Mouse (Mus musculus) kidney, adult 2 months (tissue): ENCODE results near the gene Slco4a1. TPM values are rescaled to one million over a fixed set of nuclear protein-coding genes. Genes with fewer than 3 reads are reported as not detected.

Experiments used
- DNase-seq: peaks from one replicate; pipeline ENCODE4 v3.0.0; 2021
- H3K27ac ChIP-seq: fragments of 200-500 bp; 2 replicates; pipeline ENCODE4 v1.5.1; 2012; ENCODE audit warnings: low read depth, low read length, control low read depth, inconsistent platforms; ENCODE audit not compliant: insufficient read depth
- H3K27me3 ChIP-seq: fragments of 200-500 bp; replicated peaks from 2 replicates; pipeline ENCODE4 v1.6.1; 2012; ENCODE audit warnings: mild to moderate bottlenecking, moderate library complexity, low read length, inconsistent platforms; ENCODE audit not compliant: control insufficient read depth, insufficient read depth
- H3K36me3 ChIP-seq: fragments of 200-500 bp; 2 replicates; pipeline ENCODE4 v1.6.1; 2012; ENCODE audit warnings: mild to moderate bottlenecking, moderate library complexity, low read length, inconsistent platforms; ENCODE audit not compliant: control insufficient read depth, insufficient read depth
- H3K4me1 ChIP-seq: fragments of 200-500 bp; 2 replicates; pipeline ENCODE4 v1.6.1; 2011; ENCODE audit warnings: low read length; ENCODE audit not compliant: control insufficient read depth, insufficient read depth
- H3K4me3 ChIP-seq: fragments of 200-500 bp; 2 replicates; pipeline ENCODE4 v1.5.1; 2011; ENCODE audit warnings: mild to moderate bottlenecking, low read depth, low read length, control low read depth; ENCODE audit not compliant: insufficient read depth
- CTCF ChIP-seq: fragments of 200-500 bp; conservative IDR thresholded peaks from 2 replicates; pipeline ENCODE4 v1.5.1; 2011; ENCODE audit warnings: low read depth, mild to moderate bottlenecking, control low read depth, low read length, moderate library complexity, mixed read lengths; ENCODE audit not compliant: insufficient read depth, insufficient read length
- POLR2A ChIP-seq: fragments of 200-500 bp; IDR thresholded peaks from one replicate; pipeline ENCODE4 v1.6.1; 2011; ENCODE audit warnings: low read depth, low read length, control low read depth
- WGBS: fragments of 180-500 bp; shearing (Covaris S2); methylation state at CpG from one replicate; pipeline ENCODE4 v1.1.7; 2018; 5-methylcytosine and 5-hydroxymethylcytosine counted together
- polyA plus RNA-seq: library from polyadenylated mRNA; depleted of rRNA; stranded (reverse); fragments of >200 nt; gene quantifications from 2 replicates; pipeline ENCODE4 v1.2.3, GENCODE M21; 2012; rRNA removed

Slco4a1 gene
- polyA plus RNA-seq, 1 experiment = 49.4 TPM

DNA sequence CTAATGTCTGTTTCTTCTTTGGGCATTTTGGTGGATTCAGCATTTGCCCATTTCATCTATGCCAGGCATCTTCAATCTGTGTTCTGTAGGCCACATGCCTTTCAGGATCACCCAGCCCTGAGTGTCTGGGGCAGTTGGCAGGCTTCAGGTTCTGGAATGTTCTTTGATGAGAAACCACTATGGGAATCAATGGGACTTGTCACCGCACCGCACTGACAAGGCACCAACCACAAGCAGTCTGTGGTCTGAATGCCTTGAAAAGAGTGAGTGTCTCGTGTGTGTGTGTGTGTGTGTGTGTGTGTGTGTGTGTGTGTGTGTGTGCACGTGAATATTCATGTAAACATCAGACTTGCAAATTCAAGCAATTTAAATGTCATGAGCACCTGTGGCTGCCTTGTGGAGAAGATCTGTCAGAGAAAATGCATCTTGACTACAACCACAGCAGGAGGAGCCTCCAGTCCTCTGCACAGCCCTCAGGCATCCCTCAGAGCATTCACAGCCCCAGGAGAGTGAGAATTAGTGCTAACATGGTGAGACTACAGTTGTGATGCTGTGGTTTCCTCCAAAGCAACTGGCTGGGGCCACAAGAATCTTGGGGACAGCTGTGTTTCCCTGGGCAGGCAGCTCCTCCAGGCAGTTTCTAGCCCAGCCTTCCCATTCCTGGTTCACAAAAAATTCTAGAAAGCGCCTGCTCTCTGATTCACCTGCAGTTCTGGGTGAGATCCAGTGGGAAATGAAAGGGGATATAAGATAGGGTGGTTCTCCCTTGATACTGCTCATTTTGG is 65.6 kb downstream of the Slco4a1 start:
- H3K4me3 ChIP-seq = no peak overlapping the region
- TF ChIP-seq CTCF (no peak), POLR2A (no peak)
- DNase-seq = no peak
- no peak overlapping the region for H3K27ac ChIP-seq
- no peaks in the 10 kb centered on the region for H3K36me3 ChIP-seq
- WGBS = 85% methylated on average over 5 of the region's 5 CpGs
- no peaks in the 10 kb centered on the region for H3K4me1 ChIP-seq
- no peaks in the 10 kb centered on the region for H3K27me3 ChIP-seq

DNA sequence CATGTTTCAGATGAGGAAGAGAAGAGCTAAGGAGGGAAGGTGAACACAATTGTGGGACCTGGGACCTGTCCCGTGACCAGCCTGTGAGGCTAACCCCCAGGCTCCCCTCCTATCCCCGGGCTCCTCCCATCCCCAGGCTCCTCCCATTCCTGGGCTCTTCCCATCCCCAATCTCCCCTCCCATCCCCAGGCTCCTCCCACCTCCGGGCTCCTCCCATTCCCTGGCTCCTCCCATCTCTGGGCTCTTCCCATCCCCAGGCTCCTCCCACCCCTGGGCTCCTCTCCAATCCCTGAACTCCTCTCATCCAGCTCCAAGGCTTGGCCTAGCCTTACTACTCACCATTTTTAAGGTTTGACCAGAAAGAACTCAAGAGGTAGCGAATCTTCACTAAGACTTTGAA is 66.8 kb downstream of the Slco4a1 start:
- Histone ChIP-seq H3K27me3 (no peaks in the 10 kb centered on the region), H3K4me1 (no peaks in the 10 kb centered on the region), H3K27ac (no peak overlapping the region), H3K36me3 (no peaks in the 10 kb centered on the region), H3K4me3 (no peak overlapping the region)
- TF ChIP-seq POLR2A (no peak), CTCF (no peak)
- WGBS = 79% methylated on average over 4 of the region's 4 CpGs
- DNase-seq = no peak

Other genes with a start within 250 kb of the Slco4a1 start
- 83.3 and 97.8 TPM in 2 replicates for gene Lama5, start 230.4 kb upstream of the Slco4a1 start, polyA plus RNA-seq
- gene Rps21, start 198.9 kb upstream of the Slco4a1 start, polyA plus RNA-seq = 2,294 and 2,331 TPM in 2 replicates
- 18.2 TPM in 2 replicates for gene Cables2, start 182.7 kb upstream of the Slco4a1 start, polyA plus RNA-seq
- 0.49 and 0.50 TPM in 2 replicates for gene Rbbp8nl, start 166.4 kb upstream of the Slco4a1 start, polyA plus RNA-seq
- gene Gata5, start 121.5 kb upstream of the Slco4a1 start, polyA plus RNA-seq = 1.2 TPM in 2 replicates
- not detected in 2 replicates for gene Ntsr1, start 43.7 kb downstream of the Slco4a1 start, polyA plus RNA-seq
- 13.6 and 14.4 TPM in 2 replicates for gene Mrgbp, start 125.1 kb downstream of the Slco4a1 start, polyA plus RNA-seq
- 31.3 and 35.5 TPM in 2 replicates for gene Ogfr, start 133.0 kb downstream of the Slco4a1 start, polyA plus RNA-seq
- gene Col9a3, start 141.5 kb downstream of the Slco4a1 start, polyA plus RNA-seq = 0.42 and 0.46 TPM in 2 replicates
- gene Tcfl5, start 186.5 kb downstream of the Slco4a1 start, polyA plus RNA-seq = 0.04 and 0.05 TPM in 2 replicates